Mouse (Mus musculus) heart, postnatal 10 days (tissue): ENCODE data around the gene Ssbp2. TPM values are rescaled to one million over a fixed set of nuclear protein-coding genes. Genes with fewer than 3 reads are reported as not detected.

ENCODE experiments used
- DNase-seq, 2 experiments: peaks; one replicate each; pipeline ENCODE4 v3.0.0; 2021
- intact Hi-C: fragments of 180-260 bp; cut with DNase I; formaldehyde crosslinking; loops from one replicate; pipeline ENCODE4 v1.15.1; 2025
- total RNA-seq, 2 experiments: library from RNA; stranded (reverse); gene quantifications; 2 replicates each; pipeline ENCODE4 v1.2.3; 2021

Ssbp2 gene
- total RNA-seq = 10 to 100 TPM; 51.4 to 51.7 TPM

DNA sequence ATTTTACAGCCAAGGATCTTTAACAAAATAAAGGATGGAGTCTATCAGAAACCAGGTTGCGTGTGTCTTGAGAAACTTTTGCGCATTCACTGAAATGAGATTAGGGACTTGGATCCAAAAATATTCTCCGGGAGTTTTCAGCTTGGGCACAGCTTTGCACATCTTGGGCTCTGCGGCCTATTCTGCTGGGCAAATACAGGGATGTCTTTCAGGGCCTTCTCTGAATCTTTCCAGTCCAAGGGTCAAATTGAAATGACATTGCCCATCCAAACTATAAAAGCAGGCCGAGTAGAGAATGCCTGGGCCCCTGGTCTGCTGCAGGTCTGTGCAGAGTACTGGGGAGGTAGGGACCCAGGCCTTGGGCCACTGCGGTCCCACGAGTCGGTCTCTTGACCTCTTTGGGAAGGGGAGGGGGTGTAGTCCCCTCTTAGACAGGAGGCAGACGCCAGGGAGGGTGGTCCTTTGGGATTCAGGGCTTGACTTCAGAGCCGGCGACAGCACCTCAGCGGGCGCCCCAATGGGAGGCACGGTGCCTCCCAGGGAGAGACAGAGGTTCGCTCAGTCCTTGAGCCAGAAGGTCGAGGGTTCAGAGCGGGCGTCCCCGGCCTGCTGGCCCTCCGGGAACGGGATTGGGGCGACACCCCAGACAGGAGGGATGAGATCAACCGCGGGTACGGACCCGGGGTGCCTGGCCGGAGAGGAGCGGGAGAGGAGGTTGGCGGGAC lies at the start of gene Ssbp2:
Ssbp2 (plus strand) TSS at position 388 of the 725 bp plus-strand sequence.
- intact Hi-C loops = loop anchor here (1.0 to 10.0 kb wide), 6 partner anchors 37 to 528 kb away; partner anchors contain the start of genes Atg10 and Zcchc9
- no peak for DNase-seq

GRCm38 (mm10) chr13:91413752-91414503 lies 46.2 kb upstream of the Ssbp2 start:
- no peak for DNase-seq
- intact Hi-C loops = no loop called here

- no peak for DNase-seq
- intact Hi-C loops = no loop called here
Observed at GRCm38 (mm10) chr13:91415896-91416295, 44.2 kb upstream of the Ssbp2 start.

GRCm38 (mm10) chr13:91416698-91417097 lies 43.4 kb upstream of the Ssbp2 start:
- intact Hi-C loops = no loop called here
- no peak for DNase-seq

DNA sequence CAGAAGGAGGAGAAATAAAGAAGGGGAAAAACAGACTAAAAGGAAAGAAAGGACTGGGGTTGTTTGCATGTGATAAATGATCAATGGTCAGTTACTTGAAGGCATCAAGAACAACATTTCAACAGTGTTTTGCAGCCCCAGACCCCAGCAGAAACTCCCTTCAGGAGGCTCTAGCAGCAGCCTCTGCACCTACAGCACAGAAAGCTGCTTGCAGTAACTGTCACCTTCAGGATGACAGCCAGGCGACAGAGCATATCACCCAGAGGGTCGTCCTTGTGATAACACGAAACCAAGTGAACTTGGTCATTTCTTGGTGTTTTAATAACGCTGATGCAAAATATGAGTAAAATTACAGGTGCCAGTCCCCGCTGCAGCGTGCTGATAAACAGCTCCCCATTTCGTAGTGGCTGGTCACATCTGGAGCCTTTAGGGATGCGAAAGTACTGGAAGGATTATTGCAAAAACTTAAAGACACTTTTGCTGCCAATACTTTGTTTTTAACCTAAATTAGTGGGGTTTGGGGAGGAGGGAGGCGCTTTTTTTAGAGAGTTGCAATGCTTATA lies 38.6 kb upstream of the Ssbp2 start:
- intact Hi-C loops = loop anchor here (2.0 kb wide), 1 partner anchor 51 kb away; no protein-coding TSS in a partner anchor
- DNase-seq = peak; percentile 81 to 82

DNA sequence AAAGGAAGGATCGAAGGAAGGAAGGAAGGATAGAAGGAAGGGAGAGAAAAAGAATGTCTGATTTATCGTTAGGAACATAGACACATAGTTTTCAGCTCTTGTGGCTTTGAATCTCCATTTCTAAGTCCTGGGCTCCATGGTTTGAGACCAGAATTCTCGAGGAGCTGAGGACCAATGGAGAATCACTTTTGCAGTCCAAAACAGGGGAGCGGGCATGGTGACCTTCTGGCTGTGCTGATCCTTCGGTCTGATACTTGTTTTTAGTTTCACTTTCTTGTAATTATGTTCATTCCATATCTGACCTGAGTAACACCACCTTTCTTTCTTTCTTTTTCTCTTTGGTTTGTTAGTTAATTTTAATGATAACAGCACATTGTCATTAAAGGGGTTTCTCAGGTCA lies 29.2 kb upstream of the Ssbp2 start:
- DNase-seq = no peak

DNA sequence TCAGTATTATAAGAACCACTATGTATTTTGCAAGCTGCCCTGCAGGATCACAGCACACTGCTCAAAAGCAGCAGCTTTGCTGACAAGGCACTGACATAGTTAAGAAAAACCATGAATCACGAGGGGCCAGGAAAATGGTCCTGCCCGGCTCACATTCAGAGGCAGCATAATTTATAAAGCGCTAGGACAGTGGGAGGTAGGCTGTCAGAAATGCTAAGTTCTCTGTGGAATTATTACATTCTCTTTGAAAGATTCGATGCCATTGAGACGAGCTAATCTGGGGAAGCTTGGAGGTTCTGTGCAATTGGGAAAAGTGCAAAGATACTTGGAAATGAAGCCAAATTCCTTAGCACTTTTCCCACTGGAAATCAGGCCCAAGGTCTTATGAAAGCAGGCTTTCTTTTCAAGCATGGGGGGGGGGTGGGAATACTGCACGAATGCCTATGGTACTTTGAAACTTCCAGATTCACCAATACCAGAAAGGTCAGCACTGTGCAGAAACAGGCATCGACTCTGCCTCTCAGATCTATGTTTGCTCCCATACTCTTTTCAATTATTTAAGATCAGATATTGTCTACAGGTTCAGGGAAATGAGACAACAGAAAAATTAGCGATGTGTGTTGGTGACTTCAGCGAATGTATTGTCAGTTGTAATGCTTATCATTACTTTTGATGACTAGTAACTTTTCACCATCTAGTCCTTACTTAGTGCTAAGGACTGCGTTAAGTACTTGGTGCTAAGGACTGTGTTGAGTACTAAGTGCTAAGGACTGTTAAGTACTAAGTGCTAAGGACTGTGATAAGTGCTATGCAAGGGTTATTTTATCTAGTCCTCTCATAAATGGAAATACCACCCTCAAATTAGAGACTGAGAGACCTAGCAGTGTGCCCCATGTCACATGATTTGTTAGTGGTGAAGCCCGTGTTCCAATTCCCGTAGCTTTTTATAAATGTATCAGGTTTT lies 28.4 kb upstream of the Ssbp2 start:
- DNase-seq = peak in 1 of 2 experiments; percentile 23
- intact Hi-C loops = no loop called here

More for the DNA sequence above, 29.2 kb upstream of the Ssbp2 start:
- intact Hi-C loops = no loop called here

- intact Hi-C loops = no loop called here
- no peak for DNase-seq
Observed at GRCm38 (mm10) chr13:91433021-91433420, 27.1 kb upstream of the Ssbp2 start.

DNA sequence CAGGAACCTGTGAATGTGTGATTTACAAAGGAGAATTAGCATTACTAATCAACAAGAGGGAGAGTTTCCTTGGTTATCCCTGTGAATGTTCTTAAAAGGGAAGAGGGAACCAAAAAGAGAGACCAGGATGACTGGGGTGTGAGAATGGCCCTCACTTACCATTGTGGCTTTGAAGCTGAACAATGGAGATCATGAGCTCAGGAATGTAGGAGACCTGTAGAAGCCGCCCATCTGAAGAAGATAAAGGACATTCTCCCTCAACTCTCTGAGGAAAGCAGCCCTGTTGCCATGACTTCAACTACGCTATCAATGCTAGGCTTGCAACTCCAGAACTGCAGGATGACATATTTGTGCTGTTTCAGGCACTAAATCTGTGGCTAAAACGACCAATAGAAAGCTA lies 22.2 kb upstream of the Ssbp2 start:
- DNase-seq = no peak
- intact Hi-C loops = no loop called here

DNA sequence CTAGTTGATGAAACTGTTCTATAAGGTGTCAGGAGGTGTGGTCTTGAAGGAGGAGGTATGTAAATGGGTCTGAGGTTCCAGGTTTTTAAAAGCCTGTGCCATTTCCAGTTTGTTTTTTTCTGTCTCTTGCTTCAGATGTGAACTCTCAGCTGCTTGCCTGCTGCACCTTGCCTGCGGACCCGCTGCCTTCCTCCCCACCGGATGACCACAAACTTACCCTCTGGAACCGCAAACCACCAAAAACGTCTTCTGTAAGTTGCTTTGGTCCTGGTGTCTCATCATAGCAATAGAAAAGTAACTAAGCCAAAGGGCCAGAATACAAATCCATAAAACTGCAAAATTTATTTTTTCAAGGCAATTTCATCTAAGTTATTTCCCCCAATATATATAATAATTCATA lies 18.6 kb upstream of the Ssbp2 start:
- no peak for DNase-seq
- intact Hi-C loops = no loop called here

DNA sequence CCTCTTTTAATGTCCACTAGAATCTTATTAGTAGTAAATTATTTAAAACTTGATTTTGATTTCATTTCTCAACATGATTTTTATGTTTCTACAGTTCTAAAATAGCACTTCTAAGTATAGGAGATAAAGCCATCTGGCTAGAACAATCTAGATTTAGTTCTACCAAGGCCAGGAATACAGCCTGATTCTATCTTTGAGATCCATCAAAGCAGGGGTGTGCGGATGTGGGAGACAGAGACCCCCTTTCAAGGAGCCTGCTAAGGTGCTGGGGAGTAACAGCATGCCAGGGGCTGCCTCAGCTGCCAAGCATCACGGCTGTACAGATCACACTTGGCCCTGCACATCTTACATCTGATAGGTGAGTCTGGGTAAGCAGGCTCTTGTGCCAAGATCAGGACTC lies 13.4 kb upstream of the Ssbp2 start:
- no peak for DNase-seq
- intact Hi-C loops = no loop called here

DNA sequence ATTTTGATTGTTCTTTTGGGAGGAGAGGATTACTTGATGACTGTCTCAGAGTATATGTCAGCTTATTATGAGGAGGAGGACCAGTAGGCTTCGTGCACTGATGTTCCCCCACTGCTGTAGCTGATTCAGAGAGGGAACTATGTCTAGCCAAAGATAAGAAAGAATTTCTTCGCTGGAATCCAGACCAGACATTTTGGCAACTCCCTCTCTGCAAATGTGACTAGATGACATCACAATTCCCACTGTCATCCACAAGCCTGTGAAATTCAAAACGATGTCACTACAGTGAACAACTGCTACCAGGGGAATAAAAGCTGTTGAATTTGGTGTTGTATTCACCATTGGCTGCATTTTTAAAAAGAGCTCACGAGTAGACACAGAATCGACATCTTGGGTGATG lies 11.1 kb upstream of the Ssbp2 start:
- intact Hi-C loops = no loop called here
- DNase-seq = peak; percentile 49 to 62

GRCm38 (mm10) chr13:91451405-91452166 lies 8.5 kb upstream of the Ssbp2 start:
- peak; percentile 31 to 32 for DNase-seq
- intact Hi-C loops = no loop called here

- intact Hi-C loops = no loop called here
Observed at GRCm38 (mm10) chr13:91452269-91452668, 7.8 kb upstream of the Ssbp2 start.

DNA sequence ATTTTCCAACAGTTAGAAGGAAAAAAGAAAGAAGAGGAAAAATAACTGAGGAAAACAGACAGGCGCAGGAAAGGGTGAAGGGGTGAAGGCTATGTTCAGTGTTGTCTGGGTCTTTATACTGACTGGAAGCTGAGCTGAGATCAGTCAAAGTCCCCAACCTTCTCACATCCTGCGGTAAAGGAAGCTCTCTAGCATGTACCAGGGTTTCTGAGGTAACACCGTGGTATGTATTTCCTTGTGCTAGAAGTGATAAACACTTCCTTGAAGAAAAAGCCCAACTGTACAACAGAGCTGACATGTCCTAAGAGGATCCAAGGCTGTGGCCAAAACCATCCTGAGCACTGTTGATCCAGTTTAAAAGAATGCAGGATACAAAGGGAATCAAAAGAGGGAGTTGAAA lies 6.8 kb upstream of the Ssbp2 start:
- no peak for DNase-seq
- intact Hi-C loops = no loop called here

More at GRCm38 (mm10) chr13:91452269-91452668, 7.8 kb upstream of the Ssbp2 start:
- DNase-seq = no peak

- no peak for DNase-seq
- intact Hi-C loops = no loop called here
Observed at GRCm38 (mm10) chr13:91456041-91456440, 4.0 kb upstream of the Ssbp2 start.

- DNase-seq = no peak
- intact Hi-C loops = no loop called here
Observed at GRCm38 (mm10) chr13:91456735-91457134, 3.3 kb upstream of the Ssbp2 start.

DNA sequence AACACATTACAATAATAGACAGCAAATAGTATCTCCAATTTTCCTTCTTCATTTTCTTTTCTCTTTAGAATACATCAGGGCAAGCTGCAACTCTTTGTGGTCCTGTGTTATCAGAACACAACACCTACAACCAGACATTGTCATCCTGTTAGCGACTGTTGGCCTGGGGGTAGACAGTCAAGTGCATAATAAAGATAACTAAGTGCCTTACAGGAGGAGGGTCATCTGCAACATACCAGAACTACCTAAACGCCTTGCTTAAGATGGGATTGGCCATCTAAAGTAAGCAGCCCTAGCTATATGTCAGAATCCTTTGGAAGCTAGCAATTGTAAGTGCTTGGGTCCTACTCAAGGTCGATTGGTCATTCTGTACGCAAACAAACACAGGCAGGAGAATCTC lies 2.1 kb upstream of the Ssbp2 start:
- DNase-seq = no peak
- intact Hi-C loops = no loop called here

GRCm38 (mm10) chr13:91459489-91459888 lies 594 bp upstream of the Ssbp2 start:
- DNase-seq = no peak
- intact Hi-C loops = no loop called here
